Mouse (Mus musculus) WW6 (cell line): ENCODE data around the gene Hist1h1t.
A peak's percentile ranks its signal among the peaks of the same experiment; 100 is the strongest.
"Not testable (repeated sequence)": the region's sequence is repeated elsewhere in the genome, so short reads cannot be mapped to it uniquely, and the experiment has no call there.

Source experiments
- DNase-seq: peaks from one replicate; pipeline ENCODE4 v3.0.0-alpha.2; 2013; ENCODE audit warnings: low read depth, low spot score

The Hist1h1t gene

GRCm38 (mm10) chr13:23699767-23700166, 4.2 kb downstream of the Hist1h1t start:
- DNase-seq: no peak

- peak; percentile 63 for DNase-seq
Measured at GRCm38 (mm10) chr13:23700786-23701520, 5.3 kb downstream of the Hist1h1t start.

DNA sequence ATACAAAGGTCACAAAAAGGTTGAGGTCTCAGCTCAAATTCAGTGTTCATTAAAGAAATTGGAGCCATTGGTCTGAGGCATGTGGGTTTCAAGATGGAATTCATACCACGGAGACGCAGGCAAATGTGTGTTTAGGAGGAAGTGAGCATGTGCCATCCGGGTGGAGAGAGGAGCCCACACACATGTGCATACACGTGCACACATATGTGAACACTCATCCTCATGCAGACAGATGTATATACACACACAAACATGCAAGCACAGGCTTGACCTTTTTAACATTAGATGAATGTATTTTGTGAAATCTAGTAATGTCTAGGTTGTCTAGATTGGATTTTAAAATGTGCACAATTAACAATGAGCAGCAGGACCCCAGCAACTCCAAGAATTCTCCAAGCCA, 6.6 kb downstream of the Hist1h1t start:
- DNase-seq: no peak

GRCm38 (mm10) chr13:23702801-23703200, 7.2 kb downstream of the Hist1h1t start:
- DNase-seq: not testable (repeated sequence)

DNA sequence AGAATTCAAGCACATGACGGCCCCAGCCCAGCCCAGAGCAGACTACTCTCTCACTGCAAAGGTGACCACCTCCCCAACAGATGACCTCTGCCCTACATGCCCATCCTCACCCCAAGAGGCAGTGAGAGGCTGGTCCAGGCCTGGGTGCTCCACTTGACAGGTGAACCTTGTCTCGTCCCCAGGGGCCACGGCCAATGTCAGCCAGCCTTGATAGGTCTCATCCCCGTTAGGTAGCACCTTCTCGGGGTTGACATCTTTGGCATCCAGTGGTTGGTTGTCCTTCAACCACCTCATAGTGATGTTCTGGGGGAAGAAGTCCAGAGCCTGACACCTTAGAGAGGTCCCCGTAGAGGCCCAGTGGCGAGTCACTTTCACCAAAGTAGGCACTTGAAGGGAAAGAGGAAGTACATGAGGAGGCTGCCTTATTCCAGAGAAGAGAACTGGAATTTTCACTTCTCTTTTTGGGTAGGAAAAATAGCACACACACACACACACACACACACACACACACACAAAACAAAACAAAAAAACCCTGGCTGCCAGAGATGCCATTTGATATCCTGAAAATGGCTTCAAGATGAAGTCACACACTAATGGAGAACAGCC, 10.2 kb downstream of the Hist1h1t start:
- no peak for DNase-seq

DNA sequence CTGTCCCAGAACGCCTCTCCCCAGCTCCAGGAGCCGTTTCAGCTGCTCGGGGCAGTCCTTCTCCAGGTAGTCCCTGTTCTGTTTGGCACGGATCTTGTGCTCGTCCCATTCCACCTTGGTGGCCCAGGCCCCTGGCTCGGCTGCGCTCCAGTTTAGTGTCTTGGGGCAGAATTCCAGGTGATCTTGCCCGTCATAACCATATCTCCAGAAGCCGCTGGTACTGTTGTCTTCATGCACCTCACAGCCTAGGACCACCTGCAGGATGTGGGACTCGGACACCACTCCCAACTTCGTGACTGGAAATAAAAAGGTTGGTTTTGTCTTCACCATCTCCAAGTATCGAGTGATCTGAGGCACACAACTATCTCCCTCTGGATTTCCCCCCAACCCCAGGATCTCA, 11.2 kb downstream of the Hist1h1t start:
- DNase-seq: no peak

GRCm38 (mm10) chr13:23708041-23708440, 12.4 kb downstream of the Hist1h1t start:
- DNase-seq: no peak

GRCm38 (mm10) chr13:23708654-23709053, 13.0 kb downstream of the Hist1h1t start:
- DNase-seq: no peak

- no peak for DNase-seq
Measured at GRCm38 (mm10) chr13:23709714-23710373, 14.2 kb downstream of the Hist1h1t start.

DNA sequence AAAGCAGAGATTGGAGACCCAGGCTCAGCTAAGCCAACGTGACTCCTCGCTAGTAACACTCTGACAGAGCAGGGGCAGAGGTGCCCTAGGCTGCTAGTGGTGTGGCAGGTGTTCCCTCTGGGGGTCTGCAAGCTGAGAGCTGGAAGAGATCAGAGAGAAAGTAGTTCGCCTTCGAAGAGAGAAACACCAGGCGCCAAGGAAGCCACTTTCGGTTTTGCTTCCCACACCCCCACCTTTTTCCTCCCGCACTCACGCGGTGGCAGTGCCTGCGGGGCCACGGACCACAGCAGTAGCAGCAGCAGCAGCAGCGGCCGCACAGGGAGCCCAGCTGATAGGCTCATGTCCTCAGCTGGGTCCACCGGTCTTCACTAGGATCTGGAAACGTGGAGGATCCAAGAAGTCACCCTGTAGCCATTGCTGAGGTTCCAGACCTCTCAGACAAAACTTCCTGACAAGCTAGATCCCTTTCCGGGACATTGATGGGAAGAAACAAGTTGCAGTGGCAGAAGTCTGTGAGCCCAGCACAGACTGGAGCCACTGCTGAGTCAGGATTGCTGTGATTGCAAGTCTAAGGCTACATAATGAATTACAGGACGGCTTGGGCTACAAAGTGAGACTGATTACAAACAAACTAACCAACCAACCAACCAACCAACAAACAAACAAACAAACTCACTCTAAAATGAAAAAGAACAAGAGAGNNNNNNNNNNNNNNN, 14.9 kb downstream of the Hist1h1t start, which contains the start of gene Hfe:
TSS of gene Hfe (minus strand) at position 481 of the 716 bp plus-strand sequence.
- peak; percentile 24 for DNase-seq

DNA sequence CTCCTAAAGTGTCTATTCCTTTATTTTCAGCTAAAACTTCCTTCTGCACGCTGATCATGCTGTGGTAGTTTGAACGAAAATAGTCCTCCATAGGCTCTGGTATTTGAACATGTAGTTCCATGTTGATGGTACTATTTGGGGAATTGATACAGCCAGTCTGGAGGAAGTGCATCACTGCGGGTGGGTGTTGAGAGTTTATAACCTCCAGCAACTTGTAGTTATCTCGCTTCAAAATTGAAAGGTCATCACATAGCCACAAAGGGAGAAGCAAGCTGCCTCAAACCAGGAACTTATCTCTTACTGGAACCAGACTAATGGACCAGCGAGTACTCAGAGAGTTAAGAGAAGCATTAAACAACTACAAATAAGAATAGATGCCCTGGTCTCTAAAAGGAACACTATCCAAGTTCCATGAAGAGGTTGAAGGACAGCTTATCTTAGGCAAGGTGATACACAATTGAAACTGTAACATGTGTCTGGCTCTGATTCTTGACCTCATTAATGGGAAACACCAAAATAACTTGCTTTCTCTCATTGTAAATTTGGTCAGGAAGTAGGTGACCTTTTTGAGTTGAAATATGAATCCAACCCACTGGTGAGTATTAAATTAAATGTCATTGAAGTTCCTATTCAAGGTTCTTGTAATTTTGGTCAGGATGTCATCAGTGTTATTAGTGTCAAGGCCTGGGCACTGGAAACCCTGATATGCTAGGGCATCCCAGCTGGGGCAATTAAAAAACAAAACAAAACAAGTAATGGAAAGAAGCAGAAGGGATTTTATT, 20.8 kb downstream of the Hist1h1t start:
- DNase-seq: no peak

- no peak for DNase-seq
Measured at GRCm38 (mm10) chr13:23717176-23717575, 21.6 kb downstream of the Hist1h1t start.

GRCm38 (mm10) chr13:23717593-23718245, 22.1 kb downstream of the Hist1h1t start:
- not testable (repeated sequence) for DNase-seq

DNA sequence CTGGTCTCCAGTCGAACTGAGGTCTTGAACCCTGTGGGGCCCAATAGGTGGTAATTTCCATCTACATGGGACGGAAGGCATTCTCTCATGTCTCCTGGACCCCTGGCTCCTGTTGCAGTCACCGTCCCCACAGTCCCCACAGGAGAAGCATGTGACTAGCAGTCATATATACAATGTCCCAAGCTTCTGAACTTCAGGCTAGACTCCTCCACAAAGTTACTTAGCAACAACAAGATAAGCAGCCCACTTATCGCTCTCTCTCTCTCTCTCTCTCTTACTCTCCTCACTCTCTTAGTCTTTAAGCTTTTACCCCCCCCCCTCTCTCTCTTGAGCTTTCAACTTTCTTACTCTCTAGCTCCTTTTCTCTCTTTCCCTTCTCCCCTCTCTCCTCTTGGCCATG, 28.6 kb downstream of the Hist1h1t start:
- no peak for DNase-seq

- DNase-seq: no peak
Measured at GRCm38 (mm10) chr13:23725213-23725612, 29.6 kb downstream of the Hist1h1t start.

DNA sequence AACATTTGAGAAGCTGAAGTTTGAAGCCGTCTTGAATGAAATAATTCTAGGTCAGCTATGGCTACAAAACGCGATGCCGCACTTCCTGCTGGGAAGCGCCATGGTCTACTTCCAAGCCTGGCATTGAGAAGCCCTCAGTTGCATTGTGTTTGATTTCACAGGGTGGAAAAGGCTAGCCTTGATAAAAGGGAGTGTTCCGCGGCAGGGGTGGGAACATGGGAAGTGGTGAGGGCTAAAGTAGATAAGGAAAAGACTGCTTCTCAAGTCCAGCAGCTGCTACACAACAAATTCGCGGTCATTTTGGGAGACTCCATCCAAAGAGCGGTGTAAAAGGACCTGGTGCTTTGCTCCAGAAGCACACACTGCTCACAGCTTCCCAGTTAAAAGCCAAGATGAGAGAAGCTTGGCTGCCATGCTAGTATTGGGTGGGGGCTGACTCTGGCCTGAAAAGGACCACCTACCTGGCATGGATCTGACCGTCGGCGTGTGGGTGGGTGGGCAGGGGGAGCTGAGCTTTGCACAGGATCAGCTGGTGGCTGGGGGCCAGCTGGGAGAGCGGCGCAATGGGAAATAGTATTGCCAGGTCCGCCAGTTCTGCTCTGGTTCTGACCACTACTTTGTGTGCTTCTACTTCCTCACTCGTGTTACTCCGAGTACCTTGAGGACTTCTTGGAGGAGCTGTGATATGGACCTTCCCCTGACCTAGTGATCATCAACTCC, 33.0 kb downstream of the Hist1h1t start:
- DNase-seq: no peak

DNA sequence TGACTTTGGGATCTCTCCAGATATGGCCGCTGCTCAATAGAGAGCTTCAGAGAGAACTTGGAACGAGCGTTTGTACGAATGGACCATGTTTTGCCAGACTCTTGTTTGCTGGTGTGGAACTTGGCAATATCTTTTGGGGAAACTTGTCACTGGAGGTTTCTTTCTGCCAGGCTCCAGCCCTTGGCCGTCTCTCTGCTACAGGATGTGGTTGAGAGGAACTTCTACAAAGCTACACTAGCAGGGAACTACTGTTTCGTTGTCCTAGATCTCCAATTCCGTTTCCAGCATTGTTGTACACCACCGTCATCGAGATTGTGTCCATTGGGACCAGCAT, 33.5 kb downstream of the Hist1h1t start:
- no peak for DNase-seq

GRCm38 (mm10) chr13:23729706-23730105, 34.1 kb downstream of the Hist1h1t start:
- no peak for DNase-seq

DNA sequence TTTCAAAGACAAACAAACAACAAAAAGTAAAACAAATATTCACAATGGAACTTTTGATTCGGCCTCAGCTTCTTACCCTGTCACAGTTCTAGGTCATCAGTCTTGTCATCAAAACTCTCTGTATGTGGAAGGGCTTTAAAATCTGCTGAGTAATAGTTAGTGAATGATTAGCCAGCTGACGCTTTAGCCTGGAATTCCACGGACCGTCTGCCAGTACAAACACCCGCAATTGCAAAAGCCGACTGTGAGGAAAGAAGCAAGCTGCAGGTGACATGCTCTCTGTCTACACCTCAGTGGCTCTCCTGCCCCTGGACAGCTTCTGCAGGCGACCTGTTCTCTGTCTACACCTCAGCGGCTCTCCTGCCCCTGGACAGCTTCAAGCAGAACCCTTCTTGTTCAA, 34.9 kb downstream of the Hist1h1t start:
- DNase-seq: no peak

DNA sequence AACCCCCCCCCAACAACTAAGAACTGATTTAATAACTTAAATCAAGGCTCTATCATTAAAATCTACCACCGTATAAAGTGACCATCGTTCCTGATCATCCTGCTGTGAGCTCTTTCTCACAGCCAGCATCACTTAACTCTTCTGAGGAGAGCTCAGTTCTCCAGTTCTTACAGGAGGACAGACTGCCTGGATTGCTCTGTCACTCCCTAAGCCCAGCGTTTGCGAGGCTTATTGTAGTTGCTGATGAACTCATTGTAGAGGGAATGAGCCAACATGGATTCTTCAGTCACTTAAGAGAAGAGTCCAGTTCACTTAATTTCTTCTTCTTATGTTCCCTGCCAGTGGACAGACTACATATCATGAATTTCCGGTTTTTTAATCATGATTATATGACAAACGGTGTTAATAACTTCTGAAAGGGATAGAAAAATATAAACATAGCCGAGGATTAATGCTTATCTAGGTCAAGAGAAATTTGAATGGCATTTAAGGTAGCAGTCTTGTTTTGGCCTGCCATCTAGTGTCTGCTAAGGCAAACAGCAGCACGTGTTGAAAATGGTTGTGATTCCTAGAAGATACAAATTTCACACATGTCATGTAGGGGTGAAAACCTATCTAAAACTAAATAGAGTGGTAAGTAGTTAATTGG, 36.7 kb downstream of the Hist1h1t start:
- DNase-seq: no peak
